Mouse (Mus musculus) brown adipose tissue, adult 24 weeks (tissue): ENCODE results near the gene Ing3. TPM values are rescaled to one million over a fixed set of nuclear protein-coding genes. Genes with fewer than 3 reads are reported as not detected.
A peak's percentile ranks its signal among the peaks of the same experiment; 100 is the strongest.

Experiments
- H3K27ac ChIP-seq: fragments of 200-500 bp; replicated peaks from 2 replicates; pipeline ENCODE4 v1.5.1; 2012; ENCODE audit warnings: low read depth, mild to moderate bottlenecking, low read length
- H3K4me1 ChIP-seq: fragments of 200-500 bp; 2 replicates; pipeline ENCODE4 v1.6.1; 2012; ENCODE audit warnings: low read length, mixed read lengths; ENCODE audit not compliant: control insufficient read depth, insufficient read depth, insufficient read length
- H3K4me3 ChIP-seq: fragments of 200-500 bp; 2 replicates; pipeline ENCODE4 v1.5.1; 2012; ENCODE audit warnings: low read depth, mild to moderate bottlenecking, low read length, moderate library complexity; ENCODE audit not compliant: insufficient read depth
- polyA plus RNA-seq: library from polyadenylated mRNA; stranded (reverse); fragments of >200 nt; gene quantifications from 2 replicates; pipeline ENCODE4 v1.2.4, GENCODE M21; 2012; ENCODE audit not compliant: missing spikeins, insufficient read depth, insufficient read length

Ing3 gene
- polyA plus RNA-seq: 13.6 and 15.1 TPM in 2 replicates

DNA sequence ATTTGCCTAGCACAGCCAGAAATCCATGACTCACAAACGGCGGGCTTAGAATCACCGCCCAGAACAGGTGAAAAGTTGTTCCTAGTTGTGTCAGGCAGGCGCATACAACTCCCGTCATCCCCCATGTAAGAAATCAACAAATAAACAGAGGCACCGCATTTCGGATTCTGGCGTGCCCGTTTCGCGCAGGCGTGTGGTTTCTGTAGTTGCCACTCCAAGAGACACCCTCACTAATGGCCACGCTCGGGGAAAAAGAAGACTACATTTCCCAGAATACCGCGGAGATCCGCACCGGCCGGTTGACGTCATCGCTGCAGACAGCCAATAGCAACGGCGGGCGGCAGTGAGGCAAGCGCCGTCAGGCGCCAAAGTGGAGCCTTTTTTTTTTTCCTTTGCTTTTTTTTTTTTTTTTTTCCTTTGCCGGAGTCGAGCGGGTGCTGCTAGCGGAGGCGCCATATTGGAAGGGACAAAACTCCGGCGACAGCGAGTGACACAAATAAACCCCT, at the start of gene Ing3:
TSS of gene Ing3 (plus strand) at position 346 of the 506 bp plus-strand sequence.
- Histone ChIP-seq H3K4me3 (peak within 1 kb of the TSS; percentile 82), H3K27ac (peak within 1 kb of the TSS; percentile 99)

DNA sequence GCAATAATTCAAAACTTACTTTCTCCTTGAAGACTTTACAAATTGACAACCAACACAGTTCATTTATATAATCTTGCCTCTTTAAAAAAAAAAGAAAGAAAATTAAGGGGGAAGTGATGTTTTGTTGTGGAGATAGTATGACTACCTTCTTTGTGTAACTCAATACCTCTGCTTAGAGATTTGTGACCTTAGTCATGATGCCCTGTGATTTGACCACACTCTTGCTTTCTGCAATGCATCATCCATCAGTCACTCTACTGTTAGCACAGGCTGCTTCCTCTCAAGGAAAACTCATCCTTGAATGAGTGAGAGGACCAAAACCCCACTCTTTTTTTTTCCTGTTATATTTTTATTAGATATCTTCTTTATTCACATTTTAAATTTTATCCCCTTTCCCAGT, 39.7 kb upstream of the Ing3 start:
- Histone ChIP-seq H3K27ac (no peak overlapping the region), H3K4me1 (no peaks in the 10 kb centered on the region), H3K4me3 (no peak overlapping the region)

More for the DNA sequence above, at the start of gene Ing3:
- H3K4me1 ChIP-seq: no peaks in the 10 kb centered on the region

GRCm38 (mm10) chr6:21910804-21911203, 38.6 kb upstream of the Ing3 start:
- H3K27ac ChIP-seq: no peak overlapping the region
- H3K4me3 ChIP-seq: no peak overlapping the region
- no peaks in the 10 kb centered on the region for H3K4me1 ChIP-seq

DNA sequence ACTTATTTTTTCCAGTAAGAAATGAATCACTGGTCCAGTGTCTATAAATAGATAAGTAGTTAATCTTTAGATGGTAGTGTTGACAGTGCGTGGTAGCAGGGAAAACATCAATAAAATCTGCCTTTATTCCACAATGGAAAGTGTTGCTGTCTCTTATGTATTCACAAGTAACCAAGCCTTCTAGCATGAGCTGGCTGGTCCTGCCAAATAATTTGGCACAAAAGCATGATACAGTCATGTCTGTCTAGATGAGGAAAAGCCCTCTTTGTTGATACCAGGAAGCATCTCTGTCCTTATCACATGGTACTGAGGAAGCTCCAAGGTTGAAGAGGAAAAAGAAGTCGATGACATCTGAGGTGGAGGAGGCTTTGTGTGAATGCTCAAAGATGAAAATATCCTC, 32.8 kb upstream of the Ing3 start:
- Histone ChIP-seq H3K4me3 (no peak overlapping the region), H3K4me1 (no peaks in the 10 kb centered on the region), H3K27ac (no peak overlapping the region)

GRCm38 (mm10) chr6:21924150-21924549, 25.2 kb upstream of the Ing3 start:
- H3K4me3 ChIP-seq: no peak overlapping the region
- no peak overlapping the region for H3K27ac ChIP-seq
- no peaks in the 10 kb centered on the region for H3K4me1 ChIP-seq

DNA sequence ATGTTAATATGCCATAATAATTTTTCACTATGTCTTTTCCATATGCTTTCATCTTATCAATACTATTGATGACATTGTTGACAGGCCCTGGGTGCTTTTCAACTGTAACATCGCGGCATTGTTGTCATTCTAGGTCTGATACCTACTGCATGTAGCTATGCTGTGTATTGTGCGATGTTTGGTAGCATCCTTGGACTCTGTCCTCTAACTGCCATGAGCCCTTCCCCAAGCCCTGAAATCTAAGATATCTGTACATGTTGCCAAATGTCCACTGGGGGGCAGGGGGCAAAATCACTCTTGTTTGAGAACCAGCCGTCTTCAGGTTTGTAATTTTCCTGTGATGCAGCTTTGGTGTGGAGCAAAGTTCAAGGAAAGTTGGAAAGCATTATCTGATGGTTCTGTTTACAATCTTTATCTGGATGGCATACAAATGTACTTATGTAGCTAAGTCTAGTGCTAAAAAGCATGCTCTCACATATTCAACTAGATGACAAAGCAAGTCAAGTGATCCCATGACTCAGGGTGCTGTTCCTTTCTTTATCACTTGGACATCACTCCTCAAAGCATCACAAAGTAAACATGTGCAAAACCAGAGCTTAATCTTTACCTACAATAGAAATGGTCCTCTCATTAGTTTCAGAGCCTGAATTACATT, 11.3 kb upstream of the Ing3 start:
- no peak overlapping the region for H3K4me3 ChIP-seq

GRCm38 (mm10) chr6:21949771-21950448, 539 bp downstream of the Ing3 start:
- Histone ChIP-seq H3K27ac (peak overlapping the region; percentile 99), H3K4me3 (peak overlapping the region; percentile 82), H3K4me1 (no peaks in the 10 kb centered on the region)

More for the DNA sequence above, 11.3 kb upstream of the Ing3 start:
- no peak overlapping the region for H3K27ac ChIP-seq
- no peaks in the 10 kb centered on the region for H3K4me1 ChIP-seq

GRCm38 (mm10) chr6:21950676-21951075, 1.3 kb downstream of the Ing3 start:
- Histone ChIP-seq H3K4me1 (no peaks in the 10 kb centered on the region), H3K27ac (peak overlapping the region; percentile 36; the same call in 1 of the 2 replicates), H3K4me3 (peak overlapping the region; percentile 82)

DNA sequence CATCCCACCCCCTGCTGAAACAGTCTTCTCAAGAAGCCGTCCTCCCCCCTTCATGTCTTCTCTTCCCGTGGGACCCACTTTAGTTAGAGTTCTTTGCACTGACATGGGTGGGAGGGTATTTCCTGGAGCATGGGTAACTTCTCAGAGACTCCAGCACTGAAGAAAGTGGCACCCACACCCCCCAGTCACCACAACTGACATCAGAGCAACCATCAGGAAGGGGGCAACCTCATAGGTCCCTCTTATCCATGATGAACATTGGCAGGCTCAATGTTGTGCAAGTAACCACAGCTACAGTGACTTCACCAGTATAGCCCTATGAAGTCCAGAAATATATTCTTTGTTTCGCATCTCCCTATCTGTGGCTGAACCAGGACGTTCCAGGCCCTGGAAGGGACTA, 6.1 kb downstream of the Ing3 start:
- H3K4me1 ChIP-seq: no peaks in the 10 kb centered on the region
- no peak overlapping the region for H3K4me3 ChIP-seq
- H3K27ac ChIP-seq: no peak overlapping the region

DNA sequence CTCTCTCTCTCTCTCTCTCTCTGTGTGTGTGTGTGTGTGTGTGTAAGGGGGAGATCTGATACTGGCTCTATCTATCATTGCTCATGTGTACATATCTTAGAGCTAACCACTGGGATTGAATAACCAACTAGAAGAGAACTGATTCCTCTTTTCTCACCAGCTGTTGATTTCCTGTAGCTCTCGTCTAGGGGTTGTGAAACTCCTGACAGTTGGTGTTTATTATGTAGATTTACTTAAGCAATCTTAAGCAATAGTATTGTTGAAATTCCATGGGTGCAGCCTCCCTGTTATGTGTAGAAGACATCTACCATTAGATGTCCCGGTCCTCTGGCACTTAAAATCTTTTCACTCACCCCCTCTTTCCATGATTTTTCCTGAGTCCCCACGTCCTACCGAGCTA, 9.6 kb downstream of the Ing3 start:
- H3K4me1 ChIP-seq: no peaks in the 10 kb centered on the region
- no peak overlapping the region for H3K27ac ChIP-seq
- no peak overlapping the region for H3K4me3 ChIP-seq

GRCm38 (mm10) chr6:21959909-21960308, 10.5 kb downstream of the Ing3 start:
- no peak overlapping the region for H3K4me3 ChIP-seq
- no peak overlapping the region for H3K27ac ChIP-seq
- H3K4me1 ChIP-seq: no peaks in the 10 kb centered on the region

DNA sequence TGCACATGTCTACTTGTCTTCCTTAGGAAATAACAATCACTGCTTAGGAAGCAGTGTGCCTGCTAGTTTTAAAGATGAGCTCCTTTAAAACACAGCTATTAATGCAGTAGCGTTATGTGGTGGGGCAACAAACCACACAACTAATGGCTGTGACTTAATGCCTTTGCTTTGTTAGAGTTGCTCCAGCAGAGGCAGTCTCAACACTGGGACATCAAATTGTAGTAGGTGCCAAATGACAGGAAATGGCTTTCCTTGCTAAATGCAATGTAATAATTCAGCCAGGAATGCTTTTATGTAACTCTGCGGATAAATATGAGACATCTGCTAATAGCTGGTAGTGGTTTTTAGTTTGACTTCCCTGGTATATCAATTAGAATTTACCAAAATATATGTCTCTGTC, 28.2 kb downstream of the Ing3 start:
- Histone ChIP-seq H3K27ac (no peak overlapping the region), H3K4me1 (no peaks in the 10 kb centered on the region), H3K4me3 (no peak overlapping the region)

DNA sequence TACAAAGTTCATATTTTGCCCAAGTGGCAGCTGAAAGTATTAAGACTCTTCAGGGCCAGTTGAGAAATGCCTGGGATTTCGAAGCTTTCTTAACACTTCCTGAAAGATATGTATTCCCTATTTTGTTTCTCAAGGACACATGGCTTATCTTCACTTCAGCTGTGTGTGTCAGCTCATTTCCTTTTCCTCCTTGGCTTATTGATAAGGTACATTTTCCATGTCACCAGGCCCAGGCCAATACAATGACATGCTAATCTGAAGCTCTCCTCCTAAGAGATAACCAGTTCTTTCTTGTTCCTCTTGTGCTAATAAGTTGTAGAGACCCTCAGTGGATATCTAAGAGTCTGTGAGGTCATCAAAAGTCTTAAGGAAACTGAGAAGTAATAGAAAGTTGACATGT, 31.7 kb downstream of the Ing3 start:
- Histone ChIP-seq H3K4me1 (no peaks in the 10 kb centered on the region), H3K27ac (no peak overlapping the region), H3K4me3 (no peak overlapping the region)

- H3K4me3 ChIP-seq: peak overlapping the region; percentile 84
- peaks cover 7% of the 10 kb centered on the region for H3K4me1 ChIP-seq
- H3K27ac ChIP-seq: peak overlapping the region; percentile 91
Measured at GRCm38 (mm10) chr6:21984990-21985731, 35.8 kb downstream of the Ing3 start.
